Mouse (Mus musculus) intestine, embryonic 14.5 days (tissue): ENCODE measurements around the gene Pir. TPM values are rescaled to one million over a fixed set of nuclear protein-coding genes. Genes with fewer than 3 reads are reported as not detected.

ENCODE experiments used
- ATAC-seq: fragments of 200-750 bp; cut with Nextera tagmentation; replicated peaks from 2 replicates; pipeline ENCODE4 v1.8.0; 2017; ENCODE audit warnings: low read depth, moderate number of reproducible peaks, moderate TSS enrichment, moderate library complexity; ENCODE audit not compliant: low FRiP score, low TSS enrichment
- DNase-seq: peaks from one replicate; pipeline ENCODE4 v3.0.0-alpha.2; 2018; ENCODE audit warnings: low spot score
- H3K27ac ChIP-seq: fragments of 300-500 bp; sonication (generic); 2 replicates; pipeline ENCODE4 v1.5.1; 2014; ENCODE audit warnings: low read depth, mild to moderate bottlenecking, control low read depth
- H3K27me3 ChIP-seq: fragments of 300-500 bp; sonication (generic); replicated peaks from 2 replicates; pipeline ENCODE4 v1.6.1; 2014; ENCODE audit warnings: low read length, control low read depth; ENCODE audit not compliant: control insufficient read depth, insufficient read depth
- H3K36me3 ChIP-seq: fragments of 300-500 bp; sonication (generic); 2 replicates; pipeline ENCODE4 v1.6.1; 2014; ENCODE audit warnings: low read length, control low read depth; ENCODE audit not compliant: control insufficient read depth, insufficient read depth
- H3K4me1 ChIP-seq: fragments of 300-500 bp; sonication (generic); replicated peaks from 2 replicates; pipeline ENCODE4 v1.6.1; 2014; ENCODE audit warnings: low read length, control low read depth, mixed read lengths; ENCODE audit not compliant: control insufficient read depth, insufficient read depth
- H3K4me2 ChIP-seq: fragments of 300-500 bp; sonication (generic); 2 replicates; pipeline ENCODE4 v1.6.1; 2014; ENCODE audit warnings: low read length
- H3K4me3 ChIP-seq: fragments of 300-500 bp; sonication (generic); 2 replicates; pipeline ENCODE4 v1.5.1; 2014; ENCODE audit warnings: low read depth, low read length, control low read depth, mixed read lengths
- H3K9ac ChIP-seq: fragments of 300-500 bp; sonication (generic); 2 replicates; pipeline ENCODE4 v1.6.1; 2014; ENCODE audit warnings: mild to moderate bottlenecking, low read length
- H3K9me3 ChIP-seq: fragments of 300-500 bp; sonication (generic); 2 replicates; pipeline ENCODE4 v1.6.1; 2016; ENCODE audit warnings: low read length, control low read depth; ENCODE audit not compliant: control insufficient read depth
- WGBS: fragments of 180-500 bp; shearing (Covaris S2); extraction: QIAGEN DNeasy Blood & Tissue Kit; methylation state at CpG from one replicate; pipeline ENCODE4 v1.1.7; 2014; 5-methylcytosine and 5-hydroxymethylcytosine counted together
- polyA plus RNA-seq: library from polyadenylated mRNA; unstranded; fragments of >200 nt; fragmentation: Nextera tagmentation; extraction: Ambion mirVana; gene quantifications from 2 replicates; pipeline ENCODE4 v1.2.1, GENCODE M21; 2014

Pir gene
- polyA plus RNA-seq, 1 experiment from 2014 or later = 4.5 TPM

DNA sequence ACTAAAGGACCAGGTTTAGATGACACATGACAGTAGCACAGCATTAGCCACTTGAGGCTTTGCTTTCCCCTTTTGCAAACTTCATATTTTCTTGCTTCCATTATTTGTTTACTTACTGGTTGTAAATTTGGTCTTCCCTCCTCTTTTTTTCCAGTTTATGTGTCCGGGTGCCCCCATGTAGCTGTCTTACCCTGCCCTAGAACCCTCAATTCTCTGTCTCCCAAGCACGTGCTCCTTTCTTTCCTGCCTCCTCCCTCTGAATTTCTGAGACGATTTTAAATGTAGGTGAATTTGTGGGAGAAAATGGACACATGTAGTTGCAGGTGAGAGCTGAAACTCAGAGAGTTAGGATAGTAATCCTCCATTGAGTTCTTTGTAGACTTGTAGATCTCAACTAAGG, 151.3 kb downstream of the Pir start:
- 0 out of 2 replicates have a peak, but pooled peaks cover 13% of the 10 kb centered on the region for H3K36me3 ChIP-seq
- 34% methylated on average over 3 of the region's 3 CpGs for WGBS
- no peak for ATAC-seq
- peak overlapping the region; percentile 45 for H3K4me2 ChIP-seq
- H3K4me3 ChIP-seq = peak overlapping the region; percentile 43
- peak overlapping the region; percentile 50 for H3K9ac ChIP-seq
- no peak for DNase-seq
- H3K9me3 ChIP-seq = no peaks in the 10 kb centered on the region
- H3K4me1 ChIP-seq = no peaks in the 10 kb centered on the region
- no peak overlapping the region for H3K27ac ChIP-seq
- no peaks in the 10 kb centered on the region for H3K27me3 ChIP-seq

Other genes starting within 250 kb of the Pir start
- 0.45 and 0.47 TPM in 2 replicates for gene Car5b, start 241.4 kb upstream of the Pir start, polyA plus RNA-seq
- gene Siah1b, start 192.9 kb upstream of the Pir start, polyA plus RNA-seq = 26.2 and 26.7 TPM in 2 replicates
- gene Cltrn, start 180.5 kb upstream of the Pir start, polyA plus RNA-seq = 3.5 and 6.9 TPM in 2 replicates
- gene Ace2, start 130.0 kb upstream of the Pir start, polyA plus RNA-seq = 2.6 and 3.5 TPM in 2 replicates
- 0.47 and 0.93 TPM in 2 replicates for gene Bmx, start 11.2 kb upstream of the Pir start, polyA plus RNA-seq
- gene Vegfd, start 104.0 kb downstream of the Pir start, polyA plus RNA-seq = 0.98 and 1.7 TPM in 2 replicates
- gene Piga, start 150.4 kb downstream of the Pir start, polyA plus RNA-seq = 20.4 and 22.0 TPM in 2 replicates
- 0.13 and 0.27 TPM in 2 replicates for gene Asb11, start 167.6 kb downstream of the Pir start, polyA plus RNA-seq
- gene Asb9, start 237.0 kb downstream of the Pir start, polyA plus RNA-seq = not detected in 2 replicates